Mouse (Mus musculus) C2C12 (cell line): ENCODE results near the gene Ano6. TPM values are rescaled to one million over a fixed set of nuclear protein-coding genes. Genes with fewer than 3 reads are reported as not detected.
A peak's percentile ranks its signal among the peaks of the same experiment; 100 is the strongest.

Experiments used
- H3K27me3 ChIP-seq: one replicate; pipeline ENCODE4 v1.6.1; 2011; ENCODE audit not compliant: control insufficient read depth, insufficient read depth, insufficient read length
- H3K36me3 ChIP-seq: one replicate; pipeline ENCODE4 v1.6.1; 2011; ENCODE audit not compliant: control insufficient read depth, insufficient read depth
- H3K4me3 ChIP-seq: one replicate; pipeline ENCODE4 v1.5.1; 2011; ENCODE audit warnings: mild to moderate bottlenecking, control low read depth; ENCODE audit not compliant: poor library complexity, insufficient read depth, severe bottlenecking
- H3K79me2 ChIP-seq: one replicate; pipeline ENCODE4 v1.6.1; 2011; ENCODE audit not compliant: control insufficient read depth, insufficient read depth
- H3K79me3 ChIP-seq: one replicate; pipeline ENCODE4 v1.6.1; 2011; ENCODE audit warnings: low read depth, control low read depth
- H3ac ChIP-seq: one replicate; pipeline ENCODE3; 2011; ENCODE audit warnings: low read depth; ENCODE audit not compliant: control insufficient read depth, insufficient read length
- CEBPB ChIP-seq: IDR thresholded peaks from one replicate; pipeline ENCODE4 v1.6.1; 2011; ENCODE audit warnings: low read depth, mild to moderate bottlenecking, control low read depth, moderate library complexity
- CTCF ChIP-seq: IDR thresholded peaks from one replicate; pipeline ENCODE4 v1.5.1; 2011; ENCODE audit not compliant: control insufficient read depth, insufficient read depth, insufficient read length
- FOSL1 ChIP-seq: IDR thresholded peaks from one replicate; pipeline ENCODE4 v1.8.0; 2011; ENCODE audit warnings: mild to moderate bottlenecking, low read length; ENCODE audit not compliant: poor library complexity, insufficient read depth, severe bottlenecking
- MAX ChIP-seq: IDR thresholded peaks from one replicate; pipeline ENCODE4 v1.6.1; 2011; ENCODE audit warnings: mild to moderate bottlenecking, control low read depth
- MYOD1 ChIP-seq: IDR thresholded peaks from one replicate; pipeline ENCODE4 v1.6.1; 2011; ENCODE audit warnings: low read depth; ENCODE audit not compliant: control insufficient read depth, insufficient read length
- MYOG ChIP-seq: IDR thresholded peaks from one replicate; pipeline ENCODE4 v1.6.1; 2011; ENCODE audit not compliant: control insufficient read depth, insufficient read length; ENCODE audit errors: extremely low read depth
- USF1 ChIP-seq: IDR thresholded peaks from one replicate; pipeline ENCODE4 v1.6.1; 2011; ENCODE audit warnings: low read depth, mild to moderate bottlenecking, control low read depth, moderate library complexity
- polyA plus RNA-seq: library from polyadenylated mRNA; unstranded; fragments of >200 nt; fragmentation: generic; extraction: Trizol; gene quantifications from one replicate; pipeline ENCODE4 v1.2.1, GENCODE M21; 2012; ENCODE audit warnings: missing spikeins

Gene Ano6
- polyA plus RNA-seq, 1 experiment, result 73.2 TPM

DNA sequence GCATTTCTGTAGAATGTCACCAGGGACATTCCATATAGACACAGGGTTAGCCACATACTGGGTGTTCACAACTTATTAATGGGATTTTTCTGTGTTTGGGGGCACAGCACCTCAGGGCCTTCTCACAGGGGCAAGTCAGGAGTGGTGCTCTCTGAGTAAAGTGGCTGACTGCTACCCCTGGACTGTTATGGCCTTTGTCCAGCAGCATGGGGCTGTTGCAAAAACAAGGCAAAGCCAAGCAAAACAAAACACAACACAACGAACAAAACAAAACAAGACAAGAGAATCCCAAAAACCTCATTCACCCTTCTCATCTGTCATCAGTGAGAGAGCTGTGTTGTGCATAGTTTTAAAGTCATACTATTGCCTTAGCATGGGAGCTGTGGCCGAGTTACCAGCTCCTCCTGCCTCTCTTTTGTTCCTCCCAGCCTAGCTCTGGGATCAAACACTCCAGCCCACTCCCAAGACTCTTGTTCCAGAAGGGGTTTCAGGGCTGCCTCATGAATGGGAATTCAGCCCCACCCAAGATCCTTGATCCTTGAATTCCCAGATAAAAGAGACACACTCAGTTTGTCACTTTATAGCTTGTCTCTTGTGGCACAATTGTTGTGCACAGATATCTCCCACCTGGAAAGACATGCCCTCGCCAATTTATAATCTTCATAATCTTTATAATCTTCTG lies 119.6 kb downstream of the Ano6 start:
- peaks cover 34% of the 10 kb centered on the region for H3K79me2 ChIP-seq
- H3K27me3 ChIP-seq, result no peaks in the 10 kb centered on the region
- H3K36me3 ChIP-seq, result peaks cover 31% of the 10 kb centered on the region
- H3K79me3 ChIP-seq, result peaks cover 5% of the 10 kb centered on the region
- no peak overlapping the region for H3ac ChIP-seq
- no peak overlapping the region for H3K4me3 ChIP-seq
- TF ChIP-seq MYOD1, result no peak
- no peak for TF ChIP-seq CEBPB
- no peak for TF ChIP-seq CTCF
- no peak for TF ChIP-seq USF1
- TF ChIP-seq MYOG, result no peak
- no peak for TF ChIP-seq MAX
- TF ChIP-seq FOSL1, result no peak

GRCm38 (mm10) chr15:95914963-95915362 lies 124.3 kb downstream of the Ano6 start:
- TF ChIP-seq USF1, result no peak
- no peak for TF ChIP-seq MYOG
- TF ChIP-seq FOSL1, result no peak
- no peak for TF ChIP-seq MYOD1
- no peak for TF ChIP-seq CTCF
- TF ChIP-seq CEBPB, result no peak
- TF ChIP-seq MAX, result no peak
- Histone ChIP-seq H3K27me3 (no peaks in the 10 kb centered on the region), H3K79me3 (no peaks in the 10 kb centered on the region), H3K36me3 (peaks cover 70% of the 10 kb centered on the region), H3K79me2 (peaks cover 11% of the 10 kb centered on the region), H3ac (no peak overlapping the region), H3K4me3 (no peak overlapping the region)

DNA sequence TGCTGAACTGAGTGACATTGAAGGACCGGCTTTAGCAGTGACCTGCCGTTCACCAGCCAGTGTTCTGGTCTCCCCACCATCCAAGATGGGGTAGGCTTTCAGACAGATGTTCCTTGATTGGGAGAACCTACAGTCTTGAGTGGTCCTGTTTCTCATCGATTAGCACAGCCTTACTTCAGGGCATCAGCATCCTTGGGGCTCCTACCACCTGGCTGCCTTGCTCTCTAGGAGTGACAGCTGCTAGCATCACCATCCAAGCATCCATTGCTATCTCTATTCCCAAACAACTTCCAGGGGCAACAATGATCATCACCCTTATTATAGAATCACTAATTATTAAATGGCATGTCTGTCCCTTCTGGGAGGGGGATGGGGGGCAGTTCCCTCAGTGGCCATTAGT lies 124.8 kb downstream of the Ano6 start:
- Histone ChIP-seq H3K79me2 (peaks cover 6% of the 10 kb centered on the region), H3K79me3 (no peaks in the 10 kb centered on the region), H3K27me3 (no peaks in the 10 kb centered on the region), H3ac (no peak overlapping the region), H3K4me3 (no peak overlapping the region), H3K36me3 (peaks cover 73% of the 10 kb centered on the region)
- TF ChIP-seq MAX (no peak), MYOG (no peak), FOSL1 (no peak), CTCF (no peak), MYOD1 (no peak), USF1 (no peak), CEBPB (no peak)

DNA sequence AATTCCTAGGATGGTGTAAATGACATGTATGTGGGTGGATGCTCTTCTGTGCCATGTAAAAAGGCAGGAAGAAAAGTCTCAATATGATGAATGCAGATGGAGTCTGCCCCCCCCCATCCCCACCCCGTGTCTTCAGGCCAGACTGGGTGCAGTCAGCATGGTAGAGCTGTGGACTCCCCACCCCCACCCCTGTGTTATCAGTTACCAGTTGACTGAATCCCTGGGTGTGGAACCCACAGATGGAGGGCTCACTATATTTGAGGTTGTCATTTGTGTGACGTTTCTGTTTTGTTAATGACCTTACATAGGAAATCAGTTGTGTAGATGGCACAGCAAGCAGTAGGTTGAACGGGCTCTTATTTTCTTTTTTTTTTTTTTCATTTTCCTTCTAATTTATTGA lies 126.7 kb downstream of the Ano6 start:
- no peaks in the 10 kb centered on the region for H3K27me3 ChIP-seq
- no peak for TF ChIP-seq USF1
- no peak for TF ChIP-seq FOSL1
- no peak for TF ChIP-seq MAX
- no peak for TF ChIP-seq MYOD1
- TF ChIP-seq CTCF, result no peak
- TF ChIP-seq MYOG, result no peak
- no peak for TF ChIP-seq CEBPB
- H3K79me3 ChIP-seq, result no peaks in the 10 kb centered on the region
- H3ac ChIP-seq, result no peak overlapping the region
- H3K79me2 ChIP-seq, result no peaks in the 10 kb centered on the region
- H3K4me3 ChIP-seq, result no peak overlapping the region
- H3K36me3 ChIP-seq, result peaks cover 89% of the 10 kb centered on the region

DNA sequence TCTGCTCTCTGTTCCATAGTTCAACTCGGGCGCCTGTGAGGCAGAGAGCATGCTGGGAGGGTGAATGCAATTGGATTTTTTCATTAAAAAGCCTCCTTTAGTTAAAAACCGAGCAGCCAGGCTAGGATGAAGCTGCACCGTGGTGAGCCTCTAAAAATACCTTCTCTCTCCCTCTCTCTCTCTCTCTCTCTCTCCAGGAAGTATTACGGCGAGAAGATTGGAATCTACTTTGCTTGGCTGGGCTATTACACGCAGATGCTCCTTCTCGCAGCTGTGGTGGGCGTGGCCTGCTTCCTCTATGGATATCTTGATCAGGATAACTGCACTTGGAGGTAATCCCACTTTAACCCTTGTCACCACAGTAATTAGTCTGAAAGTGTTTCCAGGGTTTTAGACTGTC lies 129.4 kb downstream of the Ano6 start:
- Histone ChIP-seq H3K79me2 (peaks cover 19% of the 10 kb centered on the region), H3ac (no peak overlapping the region), H3K4me3 (no peak overlapping the region), H3K79me3 (peaks cover 13% of the 10 kb centered on the region), H3K27me3 (no peaks in the 10 kb centered on the region), H3K36me3 (peaks cover 72% of the 10 kb centered on the region)
- peak; percentile 75 for TF ChIP-seq MYOD1
- TF ChIP-seq CEBPB, result no peak

GRCm38 (mm10) chr15:95921072-95921471 lies 130.4 kb downstream of the Ano6 start:
- no peaks in the 10 kb centered on the region for H3K27me3 ChIP-seq
- no peak overlapping the region for H3ac ChIP-seq
- H3K4me3 ChIP-seq, result no peak overlapping the region
- peaks cover 20% of the 10 kb centered on the region for H3K79me3 ChIP-seq
- H3K36me3 ChIP-seq, result peaks cover 66% of the 10 kb centered on the region
- H3K79me2 ChIP-seq, result peaks cover 29% of the 10 kb centered on the region
- no peak for TF ChIP-seq CTCF
